9 mouse cellular contexts compared by ENCODE assay signal in genomic region chr11:75431307-75431706, GRCm38 (mm10). TPM values are rescaled to one million over a fixed set of nuclear protein-coding genes. Genes with fewer than 3 reads are reported as not detected.
DNase-seq lines count a peak whose midpoint lies in the region; ATAC-seq and TF ChIP-seq lines count a peak whose summit lies in the region.
"Had no signal": no experiment of that assay in that cellular context is flagged by ENCODE, and none has a peak within 500 bp of the region (broad histone marks: within the 10 kb centered on the region; RNA-seq: fewer than 3 reads in every experiment).

No protein-coding gene starts in this region.

- H3K4me3 ChIP-seq in liver, postnatal 0 days (ENCODE audit: low read depth, low read length), result no peak overlapping the region

- H3K4me1 ChIP-seq in liver, postnatal 0 days (ENCODE audit: insufficient read depth), result peaks cover 3% of the 10 kb centered on the region; the same call in 1 of the 2 replicates

- 83% methylated on average over 11 of the region's 11 CpGs for WGBS in liver, postnatal 0 days (ENCODE audit: insufficient replicate concordance)

- H3K27me3 ChIP-seq in liver, postnatal 0 days (ENCODE audit: insufficient read depth, low read length), result no peaks in the 10 kb centered on the region

- H3K27ac ChIP-seq in liver, postnatal 0 days (ENCODE audit: low read depth), result no peak overlapping the region

- no peak for TF ChIP-seq CTCF in liver, postnatal 0 days (IDR thresholded peaks at IDR 0.05; ENCODE audit: low read depth)

- H3K4me2 ChIP-seq in liver, postnatal 0 days (ENCODE audit: low read depth, low read length), result no peak overlapping the region

- H3K9me3 ChIP-seq in liver, postnatal 0 days (ENCODE audit: low read length), result peaks cover 4% of the 10 kb centered on the region; the same call in 1 of the 2 replicates

- H3K36me3 ChIP-seq in liver, postnatal 0 days (replicated peaks; ENCODE audit: insufficient read depth, low read length), result peaks cover 26% of the 10 kb centered on the region; the same call in 1 of the 2 replicates

- no peak overlapping the region for H3K9ac ChIP-seq in liver, postnatal 0 days (replicated peaks)

- TF ChIP-seq EP300 in liver, postnatal 0 days (IDR thresholded peaks at IDR 0.05; ENCODE audit: low read depth), result no peak

- ATAC-seq in liver, postnatal 0 days, result no peak
- ATAC-seq in megakaryocyte-erythroid progenitor cell, adult 5-6 weeks (replicated peaks; ENCODE audit: low FRiP score, low TSS enrichment, poor library complexity, severe bottlenecking), result no peak

- DNase-seq in kidney, postnatal 25 days, result peak; percentile 44 to 73
- DNase-seq in kidney, postnatal 10 days, result no peak
- peak; percentile 69 to 82 for DNase-seq in cerebellum, postnatal 25 days
- peak; percentile 74 for DNase-seq in layer of hippocampus, adult 11-12 months (ENCODE audit: low spot score)
- DNase-seq in right cerebral cortex, adult 18-20 months, result peak; percentile 80
- no peak for DNase-seq in urinary bladder, postnatal 25 days (ENCODE audit: low spot score)
- DNase-seq in liver, postnatal 0 days, result no peak

RNA-seq across cellular contexts. Expression of gene Serpinf2, which starts 8.1 kb away (rescaled TPM):
- 975 and 1,049 TPM in 2 replicates for polyA plus RNA-seq in liver, postnatal 0 days (2015; fragmentation: Nextera tagmentation; extraction: Ambion mirVana)
- 1.3 TPM in 1 of 2 replicates, not detected in the other for total RNA-seq in megakaryocyte-erythroid progenitor cell, adult 5-6 weeks (2014; fragmentation: Nextera tagmentation)
- total RNA-seq in megakaryocyte-erythroid progenitor cell, adult 5-6 weeks (2017), result not detected in 2 replicates
- total RNA-seq: MEL had no signal

RNA-seq across cellular contexts. Expression of gene Serpinf1, which starts 8.8 kb away (rescaled TPM):
- 823 and 833 TPM in 2 replicates for polyA plus RNA-seq in liver, postnatal 0 days (2015; fragmentation: Nextera tagmentation; extraction: Ambion mirVana)
- 0.59 TPM in 1 of 2 replicates, not detected in the other for total RNA-seq in megakaryocyte-erythroid progenitor cell, adult 5-6 weeks (2014; fragmentation: Nextera tagmentation)
- 0.47 and 6.4 TPM in 2 replicates for total RNA-seq in megakaryocyte-erythroid progenitor cell, adult 5-6 weeks (2017)
- total RNA-seq: MEL had no signal

RNA-seq across cellular contexts. Expression of gene Wdr81, which starts 23.2 kb away (rescaled TPM):
- 8.4 and 9.5 TPM in 2 replicates for polyA plus RNA-seq in liver, postnatal 0 days (2015; fragmentation: Nextera tagmentation; extraction: Ambion mirVana)
- 24.6 and 32.2 TPM in 2 replicates for total RNA-seq in megakaryocyte-erythroid progenitor cell, adult 5-6 weeks (2014; fragmentation: Nextera tagmentation)
- 7.1 and 23.4 TPM in 2 replicates for total RNA-seq in megakaryocyte-erythroid progenitor cell, adult 5-6 weeks (2017)

RNA-seq across cellular contexts. Expression of gene Tlcd2, which starts 30.2 kb away (rescaled TPM):
- 34.2 and 35.6 TPM in 2 replicates for polyA plus RNA-seq in liver, postnatal 0 days (2015; fragmentation: Nextera tagmentation; extraction: Ambion mirVana)
- 13.8 and 19.9 TPM in 2 replicates for total RNA-seq in megakaryocyte-erythroid progenitor cell, adult 5-6 weeks (2014; fragmentation: Nextera tagmentation)
- total RNA-seq in megakaryocyte-erythroid progenitor cell, adult 5-6 weeks (2017), result 9.5 and 14.7 TPM in 2 replicates

RNA-seq across cellular contexts. Expression of gene Prpf8, which starts 55.3 kb away (rescaled TPM):
- polyA plus RNA-seq in liver, postnatal 0 days (2015; fragmentation: Nextera tagmentation; extraction: Ambion mirVana), result 12.1 and 13.9 TPM in 2 replicates
- 160 and 198 TPM in 2 replicates for total RNA-seq in megakaryocyte-erythroid progenitor cell, adult 5-6 weeks (2014; fragmentation: Nextera tagmentation)
- 118 and 144 TPM in 2 replicates for total RNA-seq in megakaryocyte-erythroid progenitor cell, adult 5-6 weeks (2017)

Comparison
In these comparisons a context has a peak if more than half of its experiments do, and no peak if none do; other contexts are left out.
1. DNase-seq: peak in kidney, postnatal 25 days (2 of 2), cerebellum, postnatal 25 days (2 of 2), layer of hippocampus, adult 11-12 months (single experiment) and right cerebral cortex, adult 18-20 months (single experiment); none in kidney, postnatal 10 days (single experiment), urinary bladder, postnatal 25 days (single experiment) and liver, postnatal 0 days (single experiment).